Mouse (Mus musculus): ENCODE measurements around the gene Ccdc36. TPM values are rescaled to one million over a fixed set of nuclear protein-coding genes. Genes with fewer than 3 reads are reported as not detected.

The Ccdc36 gene
- polyA plus RNA-seq, 1 experiment from 2014 or later, result 0.08 TPM

GRCm38 (mm10) chr9:108451170-108451493, 22.8 kb upstream of the Ccdc36 start:
- Histone ChIP-seq H3K36me3 (replicated peaks; ENCODE audit: insufficient read depth, low read length) (no peaks in the 10 kb centered on the region), H3K27me3 (ENCODE audit: insufficient read depth, low read length) (no peaks in the 10 kb centered on the region), H3K4me3 (ENCODE audit: low read depth, low read length) (no peak overlapping the region), H3K9ac (replicated peaks) (no peak overlapping the region), H3K9me3 (ENCODE audit: low read length) (no peaks in the 10 kb centered on the region), H3K4me1 (ENCODE audit: insufficient read depth) (peaks cover 24% of the 10 kb centered on the region), H3K4me2 (ENCODE audit: low read depth, low read length) (peak overlapping the region; percentile 100), H3K27ac (ENCODE audit: low read depth) (no peak overlapping the region)
- ATAC-seq (no peak), DNase-seq (peak; percentile 24)
- TF ChIP-seq EP300 (IDR thresholded peaks at IDR 0.05; ENCODE audit: low read depth) (no peak), CTCF (IDR thresholded peaks at IDR 0.05; ENCODE audit: low read depth) (no peak)
- 51% methylated on average over 6 of the region's 6 CpGs for WGBS (ENCODE audit: insufficient replicate concordance)

GRCm38 (mm10) chr9:108450292-108451169, 22.2 kb upstream of the Ccdc36 start:
- no peak overlapping the region for H3K9ac ChIP-seq (replicated peaks)
- no peak overlapping the region for H3K4me3 ChIP-seq (ENCODE audit: low read depth, low read length)
- TF ChIP-seq CTCF (IDR thresholded peaks at IDR 0.05; ENCODE audit: low read depth) (no peak), EP300 (IDR thresholded peaks at IDR 0.05; ENCODE audit: low read depth) (no peak)
- DNase-seq (no peak), ATAC-seq (no peak)
- no peaks in the 10 kb centered on the region for H3K36me3 ChIP-seq (replicated peaks; ENCODE audit: insufficient read depth, low read length)
- H3K4me2 ChIP-seq (ENCODE audit: low read depth, low read length), result peak overlapping the region; percentile 100
- WGBS (ENCODE audit: insufficient replicate concordance), result 70% methylated on average over 21 of the region's 21 CpGs
- 0 out of 2 replicates have a peak overlapping the region, but pooled peaks have one; percentile 3 for H3K27ac ChIP-seq (ENCODE audit: low read depth)
- peaks cover 24% of the 10 kb centered on the region for H3K4me1 ChIP-seq (ENCODE audit: insufficient read depth)
- no peaks in the 10 kb centered on the region for H3K27me3 ChIP-seq (ENCODE audit: insufficient read depth, low read length)
- no peaks in the 10 kb centered on the region for H3K9me3 ChIP-seq (ENCODE audit: low read length)

- no peak for ATAC-seq
- TF ChIP-seq CTCF (IDR thresholded peaks at IDR 0.05; ENCODE audit: low read depth), result no peak
- TF ChIP-seq EP300 (IDR thresholded peaks at IDR 0.05; ENCODE audit: low read depth), result no peak
- Histone ChIP-seq H3K4me1 (ENCODE audit: insufficient read depth) (peaks cover 24% of the 10 kb centered on the region), H3K27ac (ENCODE audit: low read depth) (no peak overlapping the region), H3K4me2 (ENCODE audit: low read depth, low read length) (peak overlapping the region; percentile 100; the same call in 1 of the 2 replicates), H3K36me3 (replicated peaks; ENCODE audit: insufficient read depth, low read length) (no peaks in the 10 kb centered on the region), H3K27me3 (ENCODE audit: insufficient read depth, low read length) (no peaks in the 10 kb centered on the region), H3K9me3 (ENCODE audit: low read length) (no peaks in the 10 kb centered on the region), H3K9ac (replicated peaks) (no peak overlapping the region), H3K4me3 (ENCODE audit: low read depth, low read length) (no peak overlapping the region)
- 73% methylated on average over 4 of the region's 4 CpGs for WGBS (ENCODE audit: insufficient replicate concordance)
- no peak for DNase-seq
Observed at GRCm38 (mm10) chr9:108449860-108450259, 21.6 kb upstream of the Ccdc36 start.

GRCm38 (mm10) chr9:108445125-108445524, 16.8 kb upstream of the Ccdc36 start:
- 38% methylated on average over 9 of the region's 9 CpGs for WGBS (ENCODE audit: insufficient replicate concordance)
- ATAC-seq, result no peak
- Histone ChIP-seq H3K36me3 (replicated peaks; ENCODE audit: insufficient read depth, low read length) (no peaks in the 10 kb centered on the region), H3K9ac (replicated peaks) (no peak overlapping the region), H3K27me3 (ENCODE audit: insufficient read depth, low read length) (no peaks in the 10 kb centered on the region), H3K27ac (ENCODE audit: low read depth) (no peak overlapping the region), H3K9me3 (ENCODE audit: low read length) (no peaks in the 10 kb centered on the region), H3K4me1 (ENCODE audit: insufficient read depth) (peaks cover under 1% of the 10 kb centered on the region), H3K4me3 (ENCODE audit: low read depth, low read length) (no peak overlapping the region), H3K4me2 (ENCODE audit: low read depth, low read length) (no peak overlapping the region)
- no peak for TF ChIP-seq CTCF (IDR thresholded peaks at IDR 0.05; ENCODE audit: low read depth)
- no peak for TF ChIP-seq EP300 (IDR thresholded peaks at IDR 0.05; ENCODE audit: low read depth)
- no peak for DNase-seq

- H3K27ac ChIP-seq (ENCODE audit: low read depth), result no peak overlapping the region
- H3K27me3 ChIP-seq (ENCODE audit: insufficient read depth, low read length), result no peaks in the 10 kb centered on the region
- no peaks in the 10 kb centered on the region for H3K9me3 ChIP-seq (ENCODE audit: low read length)
- ATAC-seq (no peak), DNase-seq (no peak)
- 85% methylated on average over 11 of the region's 11 CpGs for WGBS (ENCODE audit: insufficient replicate concordance)
- no peak overlapping the region for H3K4me2 ChIP-seq (ENCODE audit: low read depth, low read length)
- TF ChIP-seq EP300 (IDR thresholded peaks at IDR 0.05; ENCODE audit: low read depth) (no peak), CTCF (IDR thresholded peaks at IDR 0.05; ENCODE audit: low read depth) (no peak)
- no peak overlapping the region for H3K4me3 ChIP-seq (ENCODE audit: low read depth, low read length)
- no peaks in the 10 kb centered on the region; the same call in 1 of the 2 replicates for H3K4me1 ChIP-seq (ENCODE audit: insufficient read depth)
- H3K36me3 ChIP-seq (replicated peaks; ENCODE audit: insufficient read depth, low read length), result no peaks in the 10 kb centered on the region
- H3K9ac ChIP-seq (replicated peaks), result no peak overlapping the region
Observed at GRCm38 (mm10) chr9:108441236-108441919, 13.1 kb upstream of the Ccdc36 start.

GRCm38 (mm10) chr9:108440485-108440884, 12.2 kb upstream of the Ccdc36 start:
- Histone ChIP-seq H3K9me3 (ENCODE audit: low read length) (no peaks in the 10 kb centered on the region), H3K4me1 (ENCODE audit: insufficient read depth) (no peaks in the 10 kb centered on the region; the same call in 1 of the 2 replicates), H3K4me2 (ENCODE audit: low read depth, low read length) (no peak overlapping the region), H3K27me3 (ENCODE audit: insufficient read depth, low read length) (no peaks in the 10 kb centered on the region), H3K36me3 (replicated peaks; ENCODE audit: insufficient read depth, low read length) (no peaks in the 10 kb centered on the region), H3K27ac (ENCODE audit: low read depth) (no peak overlapping the region), H3K4me3 (ENCODE audit: low read depth, low read length) (no peak overlapping the region), H3K9ac (replicated peaks) (no peak overlapping the region)
- 66% methylated on average over 5 of the region's 5 CpGs for WGBS (ENCODE audit: insufficient replicate concordance)
- TF ChIP-seq CTCF (IDR thresholded peaks at IDR 0.05; ENCODE audit: low read depth), result no peak
- no peak for TF ChIP-seq EP300 (IDR thresholded peaks at IDR 0.05; ENCODE audit: low read depth)
- ATAC-seq, result no peak
- no peak for DNase-seq

All from liver, postnatal 0 days (tissue).